Mouse (Mus musculus): ENCODE measurements around the gene Hmces. TPM values are rescaled to one million over a fixed set of nuclear protein-coding genes. Genes with fewer than 3 reads are reported as not detected.

Gene Hmces
- polyA plus RNA-seq, 1 experiment: 28.1 TPM

- H3K4me3 ChIP-seq: no peak overlapping the region
- TF ChIP-seq SRF (IDR thresholded peaks at IDR 0.05; ENCODE audit: control insufficient read depth, insufficient read length, low read depth) (no peak), MAX (IDR thresholded peaks at IDR 0.05; ENCODE audit: low read depth) (no peak), POLR2AphosphoS2 (IDR thresholded peaks at IDR 0.05; ENCODE audit: insufficient read length, low read depth) (no peak), POLR2A (IDR thresholded peaks at IDR 0.05; ENCODE audit: insufficient read length, low read depth) (no peak), TCF12 (IDR thresholded peaks at IDR 0.05; ENCODE audit: insufficient read depth, poor library complexity, severe bottlenecking) (no peak), TCF3 (IDR thresholded peaks at IDR 0.05; ENCODE audit: insufficient read length, low read depth) (no peak), USF1 (IDR thresholded peaks at IDR 0.05; ENCODE audit: low read depth) (no peak)
- no peaks in the 10 kb centered on the region for H3K27me3 ChIP-seq (ENCODE audit: control insufficient read depth, insufficient read depth, insufficient read length)
Measured at GRCm38 (mm10) chr6:87911559-87911958, 2.2 kb upstream of the Hmces start.

GRCm38 (mm10) chr6:87914326-87915102, 779 bp downstream of the Hmces start:
- Histone ChIP-seq H3K4me3 (peak overlapping the region; percentile 67), H3K79me2 (ENCODE audit: control insufficient read depth, insufficient read depth) (peaks cover 5% of the 10 kb centered on the region), H3K4me2 (ENCODE audit: low read depth) (peak overlapping the region; percentile 74), H3K36me3 (ENCODE audit: control insufficient read depth, insufficient read depth) (peaks cover 15% of the 10 kb centered on the region), H3ac (ENCODE audit: control insufficient read depth, insufficient read length) (peak overlapping the region; percentile 44), H3K27me3 (ENCODE audit: control insufficient read depth, insufficient read depth, insufficient read length) (no peaks in the 10 kb centered on the region)
- TF ChIP-seq MAX (IDR thresholded peaks at IDR 0.05; ENCODE audit: low read depth) (no peak), TCF3 (IDR thresholded peaks at IDR 0.05; ENCODE audit: insufficient read length, low read depth) (no peak), SRF (IDR thresholded peaks at IDR 0.05; ENCODE audit: control insufficient read depth, insufficient read length, low read depth) (no peak)

More at GRCm38 (mm10) chr6:87911559-87911958, 2.2 kb upstream of the Hmces start:
- Histone ChIP-seq H3K4me2 (ENCODE audit: low read depth) (no peak overlapping the region), H3ac (ENCODE audit: control insufficient read depth, insufficient read length) (no peak overlapping the region), H3K79me2 (ENCODE audit: control insufficient read depth, insufficient read depth) (peaks cover 5% of the 10 kb centered on the region), H3K36me3 (ENCODE audit: control insufficient read depth, insufficient read depth) (peaks cover 31% of the 10 kb centered on the region)

- Histone ChIP-seq H3K36me3 (ENCODE audit: control insufficient read depth, insufficient read depth) (peaks cover 9% of the 10 kb centered on the region), H3K27me3 (ENCODE audit: control insufficient read depth, insufficient read depth, insufficient read length) (no peaks in the 10 kb centered on the region), H3K4me2 (ENCODE audit: low read depth) (peak overlapping the region; percentile 74), H3K4me3 (peak overlapping the region; percentile 67), H3ac (ENCODE audit: control insufficient read depth, insufficient read length) (no peak overlapping the region), H3K79me2 (ENCODE audit: control insufficient read depth, insufficient read depth) (peaks cover 5% of the 10 kb centered on the region)
- TF ChIP-seq MYOG (IDR thresholded peaks at IDR 0.05; ENCODE audit: control insufficient read depth in 1 of 3, insufficient read depth in 1 of 3, insufficient read length in 2 of 3, low read depth in 2 of 3) (no peak), USF1 (IDR thresholded peaks at IDR 0.05; ENCODE audit: low read depth) (no peak), MYOD1 (IDR thresholded peaks at IDR 0.05; ENCODE audit: control insufficient read depth in 1 of 3, insufficient read length in 2 of 3, low read depth in 2 of 3) (no peak), POLR2A (IDR thresholded peaks at IDR 0.05; ENCODE audit: insufficient read length, low read depth) (no peak), E2F4 (IDR thresholded peaks at IDR 0.05; ENCODE audit: insufficient read depth) (no peak), TCF3 (IDR thresholded peaks at IDR 0.05; ENCODE audit: insufficient read length, low read depth) (no peak), TCF12 (IDR thresholded peaks at IDR 0.05; ENCODE audit: insufficient read depth, poor library complexity, severe bottlenecking) (no peak), MAX (IDR thresholded peaks at IDR 0.05; ENCODE audit: low read depth) (no peak), SRF (IDR thresholded peaks at IDR 0.05; ENCODE audit: control insufficient read depth, insufficient read length, low read depth) (no peak), REST (IDR thresholded peaks at IDR 0.05; ENCODE audit: insufficient read depth, insufficient read length) (no peak), POLR2AphosphoS2 (IDR thresholded peaks at IDR 0.05; ENCODE audit: insufficient read length, low read depth) (no peak), CEBPB (IDR thresholded peaks at IDR 0.05; ENCODE audit: insufficient read depth, poor library complexity, severe bottlenecking) (no peak)
Measured at GRCm38 (mm10) chr6:87915939-87916338, 2.2 kb downstream of the Hmces start.

GRCm38 (mm10) chr6:87921201-87921600, 7.5 kb downstream of the Hmces start:
- peaks cover 32% of the 10 kb centered on the region for H3K36me3 ChIP-seq (ENCODE audit: control insufficient read depth, insufficient read depth)
- H3K4me2 ChIP-seq (ENCODE audit: low read depth): no peak overlapping the region
- no peak overlapping the region for H3K4me3 ChIP-seq
- H3ac ChIP-seq (ENCODE audit: control insufficient read depth, insufficient read length): no peak overlapping the region
- no peak for TF ChIP-seq SRF (IDR thresholded peaks at IDR 0.05; ENCODE audit: control insufficient read depth, insufficient read length, low read depth)
- TF ChIP-seq TCF3 (IDR thresholded peaks at IDR 0.05; ENCODE audit: insufficient read length, low read depth): no peak
- H3K27me3 ChIP-seq (ENCODE audit: control insufficient read depth, insufficient read depth, insufficient read length): no peaks in the 10 kb centered on the region
- H3K79me2 ChIP-seq (ENCODE audit: control insufficient read depth, insufficient read depth): no peaks in the 10 kb centered on the region

GRCm38 (mm10) chr6:87923624-87924023, 9.9 kb downstream of the Hmces start:
- Histone ChIP-seq H3ac (ENCODE audit: control insufficient read depth, insufficient read length) (no peak overlapping the region), H3K4me3 (no peak overlapping the region), H3K4me2 (ENCODE audit: low read depth) (no peak overlapping the region), H3K79me2 (ENCODE audit: control insufficient read depth, insufficient read depth) (no peaks in the 10 kb centered on the region), H3K36me3 (ENCODE audit: control insufficient read depth, insufficient read depth) (peaks cover 33% of the 10 kb centered on the region), H3K27me3 (ENCODE audit: control insufficient read depth, insufficient read depth, insufficient read length) (no peaks in the 10 kb centered on the region)
- no peak for TF ChIP-seq E2F4 (IDR thresholded peaks at IDR 0.05; ENCODE audit: insufficient read depth)
- TF ChIP-seq TCF12 (IDR thresholded peaks at IDR 0.05; ENCODE audit: insufficient read depth, poor library complexity, severe bottlenecking): no peak
- TF ChIP-seq MYOD1 (IDR thresholded peaks at IDR 0.05; ENCODE audit: control insufficient read depth in 1 of 3, insufficient read length in 2 of 3, low read depth in 2 of 3): no peak
- no peak for TF ChIP-seq USF1 (IDR thresholded peaks at IDR 0.05; ENCODE audit: low read depth)
- no peak for TF ChIP-seq POLR2AphosphoS2 (IDR thresholded peaks at IDR 0.05; ENCODE audit: insufficient read length, low read depth)
